8 mouse cellular contexts compared by ENCODE assay signal in the genomic region with DNA sequence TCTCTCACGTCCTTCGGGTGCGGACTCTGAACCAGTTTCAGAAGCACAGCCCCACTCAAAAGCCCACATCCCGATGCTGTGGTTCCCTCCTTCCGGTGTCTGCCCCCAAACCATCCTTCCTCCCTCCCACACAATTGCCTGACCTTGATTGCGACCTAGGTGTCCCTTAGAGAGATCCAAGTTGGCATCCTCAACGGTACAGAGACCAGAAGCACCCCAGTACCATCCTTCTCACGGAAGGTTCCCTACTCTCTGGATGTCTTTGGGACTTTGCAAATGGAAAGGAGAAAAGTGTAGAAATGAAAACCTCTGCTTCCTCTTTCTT. TPM values are rescaled to one million over a fixed set of nuclear protein-coding genes. Genes with fewer than 3 reads are reported as not detected.
A peak's percentile ranks its signal among the peaks of the same experiment; 100 is the strongest.
DNase-seq lines count a peak whose midpoint lies in the region; ATAC-seq and TF ChIP-seq lines count a peak whose summit lies in the region.

No protein-coding gene starts in this region.

- no peaks in the 10 kb centered on the region for H3K36me3 ChIP-seq in embryonic facial prominence, embryonic 15.5 days
- H3K36me3 ChIP-seq in intestine, postnatal 0 days (ENCODE audit: control insufficient read depth, insufficient read depth): no peaks in the 10 kb centered on the region
- no peaks in the 10 kb centered on the region for H3K36me3 ChIP-seq in neural tube, embryonic 13.5 days

- peak overlapping the region; percentile 23; the same call in 1 of the 2 replicates for H3K27ac ChIP-seq in embryonic facial prominence, embryonic 15.5 days (replicated peaks)
- H3K27ac ChIP-seq in intestine, postnatal 0 days (ENCODE audit: low read depth, low read length): no peak overlapping the region; the same call in 1 of the 2 replicates
- no peak overlapping the region for H3K27ac ChIP-seq in neural tube, embryonic 13.5 days (replicated peaks)

- no peak for TF ChIP-seq CTCF in lung, adult 2 months (IDR thresholded peaks at IDR 0.05; ENCODE audit: insufficient read depth, low read length)
- TF ChIP-seq CTCF in intestine, postnatal 0 days (IDR thresholded peaks at IDR 0.05; ENCODE audit: low read depth): no peak

- H3K4me1 ChIP-seq in lung, adult 2 months (ENCODE audit: control insufficient read depth, insufficient read depth, low read length): peaks cover 6% of the 10 kb centered on the region; the same call in 1 of the 2 replicates
- peaks cover 9% of the 10 kb centered on the region for H3K4me1 ChIP-seq in embryonic facial prominence, embryonic 15.5 days
- H3K4me1 ChIP-seq in intestine, postnatal 0 days (replicated peaks; ENCODE audit: control insufficient read depth, insufficient read depth, low read length): peaks cover 3% of the 10 kb centered on the region; the same call in 1 of the 2 replicates
- no peaks in the 10 kb centered on the region for H3K4me1 ChIP-seq in neural tube, embryonic 13.5 days (replicated peaks)

- H3K9me3 ChIP-seq in embryonic facial prominence, embryonic 15.5 days (replicated peaks): no peaks in the 10 kb centered on the region
- no peaks in the 10 kb centered on the region for H3K9me3 ChIP-seq in intestine, postnatal 0 days (ENCODE audit: control insufficient read depth)
- H3K9me3 ChIP-seq in neural tube, embryonic 13.5 days: no peaks in the 10 kb centered on the region

- H3K4me2 ChIP-seq in embryonic facial prominence, embryonic 15.5 days (replicated peaks): peak overlapping the region; percentile 47
- H3K4me2 ChIP-seq in intestine, postnatal 0 days (replicated peaks; ENCODE audit: low read depth): peak overlapping the region; percentile 64
- H3K4me2 ChIP-seq in neural tube, embryonic 13.5 days: peak overlapping the region; percentile 52

- no peak for DNase-seq in lung, adult 2 months
- DNase-seq in lung, adult 18-20 months: no peak
- no peak for DNase-seq in adrenal gland, postnatal 10 days
- DNase-seq in frontal cortex, postnatal 14 days (ENCODE audit: low spot score in 2 of 2): no peak
- DNase-seq in c-Kit-positive CD71-positive TER-119-positive erythroid progenitor cells, embryonic 14.5 days (ENCODE audit: low spot score): no peak

- TF ChIP-seq POLR2A in lung, adult 2 months (IDR thresholded peaks at IDR 0.05; ENCODE audit: borderline replicate concordance, extremely low read depth, low read depth, low read length): no peak

- H3K27me3 ChIP-seq in embryonic facial prominence, embryonic 15.5 days: no peaks in the 10 kb centered on the region
- no peaks in the 10 kb centered on the region for H3K27me3 ChIP-seq in intestine, postnatal 0 days (replicated peaks; ENCODE audit: control insufficient read depth, insufficient read depth, low read length)
- no peaks in the 10 kb centered on the region for H3K27me3 ChIP-seq in neural tube, embryonic 13.5 days

- 0 out of 2 replicates have a peak overlapping the region, but pooled peaks have one; percentile 23 for H3K9ac ChIP-seq in embryonic facial prominence, embryonic 15.5 days
- no peak overlapping the region; the same call in 1 of the 2 replicates for H3K9ac ChIP-seq in intestine, postnatal 0 days (ENCODE audit: low read depth, low read length)
- H3K9ac ChIP-seq in neural tube, embryonic 13.5 days: peak overlapping the region; percentile 55; the same call in 1 of the 2 replicates

- 0 out of 2 replicates have a peak, but pooled peaks have one; percentile 11 for ATAC-seq in embryonic facial prominence, embryonic 15.5 days (ENCODE audit: insufficient number of reproducible peaks, low FRiP score, low TSS enrichment, low read depth)
- no peak for ATAC-seq in intestine, postnatal 0 days
- peak; percentile 61 for ATAC-seq in neural tube, embryonic 13.5 days (ENCODE audit: low read depth)

- peak overlapping the region; percentile 79 for H3K4me3 ChIP-seq in lung, adult 2 months (replicated peaks; ENCODE audit: extremely low read depth, low read depth, low read length)
- H3K4me3 ChIP-seq in embryonic facial prominence, embryonic 15.5 days (replicated peaks): peak overlapping the region; percentile 38
- H3K4me3 ChIP-seq in intestine, postnatal 0 days (ENCODE audit: low read depth, low read length): peak overlapping the region; percentile 24
- peak overlapping the region; percentile 29 for H3K4me3 ChIP-seq in neural tube, embryonic 13.5 days

- 32% methylated on average over 8 of the region's 8 CpGs for WGBS in lung, adult 2 months
- 50% methylated on average over 8 of the region's 8 CpGs for WGBS in embryonic facial prominence, embryonic 15.5 days
- WGBS in intestine, postnatal 0 days: 46% methylated on average over 8 of the region's 8 CpGs
- WGBS in neural tube, embryonic 13.5 days: 52% methylated on average over 8 of the region's 8 CpGs

RNA-seq across cellular contexts. Expression of a gene that starts 5.0 kb away (rescaled TPM):
- 0.85 and 1.2 TPM in 2 replicates for polyA plus RNA-seq in lung, adult 2 months (2012; rRNA removed)
- polyA plus RNA-seq in embryonic facial prominence, embryonic 15.5 days (2015; fragmentation: Nextera tagmentation; extraction: Ambion mirVana): not detected in 2 replicates
- not detected in 2 replicates for polyA plus RNA-seq in intestine, postnatal 0 days (2015; fragmentation: Nextera tagmentation; extraction: Ambion mirVana)
- not detected in 2 replicates for polyA plus RNA-seq in neural tube, embryonic 13.5 days (2015; fragmentation: Nextera tagmentation; extraction: Ambion mirVana)
- total RNA-seq in adrenal gland, postnatal 10 days (2021): under 1 TPM; 0.51 to 0.64 TPM

RNA-seq across cellular contexts. Expression of a gene that starts 14.2 kb away (rescaled TPM):
- 191 and 235 TPM in 2 replicates for polyA plus RNA-seq in lung, adult 2 months (2012; rRNA removed)
- 71.7 and 81.0 TPM in 2 replicates for polyA plus RNA-seq in embryonic facial prominence, embryonic 15.5 days (2015; fragmentation: Nextera tagmentation; extraction: Ambion mirVana)
- 79.8 and 83.1 TPM in 2 replicates for polyA plus RNA-seq in intestine, postnatal 0 days (2015; fragmentation: Nextera tagmentation; extraction: Ambion mirVana)
- 65.5 and 73.1 TPM in 2 replicates for polyA plus RNA-seq in neural tube, embryonic 13.5 days (2015; fragmentation: Nextera tagmentation; extraction: Ambion mirVana)
- 10 to 100 TPM; 41.1 to 45.5 TPM for total RNA-seq in adrenal gland, postnatal 10 days (2021)

RNA-seq across cellular contexts. Expression of a gene that starts 21.0 kb away (rescaled TPM):
- polyA plus RNA-seq in lung, adult 2 months (2012; rRNA removed): 4.7 and 6.9 TPM in 2 replicates
- polyA plus RNA-seq in embryonic facial prominence, embryonic 15.5 days (2015; fragmentation: Nextera tagmentation; extraction: Ambion mirVana): 36.8 and 39.8 TPM in 2 replicates
- polyA plus RNA-seq in intestine, postnatal 0 days (2015; fragmentation: Nextera tagmentation; extraction: Ambion mirVana): 10.3 and 12.3 TPM in 2 replicates
- 10.0 and 10.4 TPM in 2 replicates for polyA plus RNA-seq in neural tube, embryonic 13.5 days (2015; fragmentation: Nextera tagmentation; extraction: Ambion mirVana)
- total RNA-seq in adrenal gland, postnatal 10 days (2021): 10 to 100 TPM in 1 of 2 experiments, 1 to 10 TPM in 1; 6.2 to 10.9 TPM

RNA-seq across cellular contexts. Expression of a gene that starts 24.1 kb away (rescaled TPM):
- polyA plus RNA-seq in lung, adult 2 months (2012; rRNA removed): 3.4 and 6.2 TPM in 2 replicates
- 3.1 and 3.8 TPM in 2 replicates for polyA plus RNA-seq in embryonic facial prominence, embryonic 15.5 days (2015; fragmentation: Nextera tagmentation; extraction: Ambion mirVana)
- polyA plus RNA-seq in intestine, postnatal 0 days (2015; fragmentation: Nextera tagmentation; extraction: Ambion mirVana): 3.2 and 3.7 TPM in 2 replicates
- polyA plus RNA-seq in neural tube, embryonic 13.5 days (2015; fragmentation: Nextera tagmentation; extraction: Ambion mirVana): 2.8 and 3.7 TPM in 2 replicates
- 1 to 10 TPM; 1.9 to 3.2 TPM for total RNA-seq in adrenal gland, postnatal 10 days (2021)

RNA-seq across cellular contexts. Expression of a gene that starts 28.3 kb away (rescaled TPM):
- polyA plus RNA-seq in lung, adult 2 months (2012; rRNA removed): 1.8 and 1.9 TPM in 2 replicates
- 2.5 and 4.8 TPM in 2 replicates for polyA plus RNA-seq in embryonic facial prominence, embryonic 15.5 days (2015; fragmentation: Nextera tagmentation; extraction: Ambion mirVana)
- polyA plus RNA-seq in intestine, postnatal 0 days (2015; fragmentation: Nextera tagmentation; extraction: Ambion mirVana): 4.8 and 5.4 TPM in 2 replicates
- polyA plus RNA-seq in neural tube, embryonic 13.5 days (2015; fragmentation: Nextera tagmentation; extraction: Ambion mirVana): 0.33 and 0.56 TPM in 2 replicates
- total RNA-seq in adrenal gland, postnatal 10 days (2021): under 1 TPM; 0.76 to 0.90 TPM

Comparison
In these comparisons a context has a peak if more than half of its experiments do, and no peak if none do; other contexts are left out.
1. H3K4me3 ChIP-seq: peak in every context shown above with its lines; median percentile 79 in lung, adult 2 months; 38 in embryonic facial prominence, embryonic 15.5 days; 29 in neural tube, embryonic 13.5 days; 24 in intestine, postnatal 0 days.